Mouse (Mus musculus) mesoderm, embryonic 11.5 days (tissue): ENCODE results near the gene Acin1.
"Not testable (repeated sequence)": the region's sequence is repeated elsewhere in the genome, so short reads cannot be mapped to it uniquely, and the experiment has no call there.

ENCODE experiments used
- DNase-seq: peaks from one replicate; pipeline ENCODE4 v3.0.0-alpha.2; 2012; ENCODE audit warnings: low read depth, low spot score

Gene Acin1

DNA sequence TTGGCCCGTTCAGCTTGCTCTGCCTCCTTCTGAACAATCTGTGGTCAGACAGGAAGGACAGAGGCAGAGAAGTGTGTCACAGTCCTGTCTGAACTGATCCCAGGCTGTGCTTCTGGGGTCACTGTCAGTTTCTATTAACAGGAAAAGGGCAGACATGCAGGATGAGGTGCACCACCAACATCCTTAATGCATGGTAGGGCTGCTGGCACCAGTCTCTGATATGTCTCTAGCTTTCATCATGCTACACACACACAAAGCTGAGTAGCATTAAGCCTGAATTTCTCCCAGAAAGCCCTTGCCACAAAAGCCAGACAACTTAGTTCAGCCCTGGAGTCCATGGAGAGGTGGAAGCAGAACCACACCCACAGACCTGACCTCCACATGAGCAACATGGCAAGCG is 43.7 kb downstream of the Acin1 start:
- no peak for DNase-seq

DNA sequence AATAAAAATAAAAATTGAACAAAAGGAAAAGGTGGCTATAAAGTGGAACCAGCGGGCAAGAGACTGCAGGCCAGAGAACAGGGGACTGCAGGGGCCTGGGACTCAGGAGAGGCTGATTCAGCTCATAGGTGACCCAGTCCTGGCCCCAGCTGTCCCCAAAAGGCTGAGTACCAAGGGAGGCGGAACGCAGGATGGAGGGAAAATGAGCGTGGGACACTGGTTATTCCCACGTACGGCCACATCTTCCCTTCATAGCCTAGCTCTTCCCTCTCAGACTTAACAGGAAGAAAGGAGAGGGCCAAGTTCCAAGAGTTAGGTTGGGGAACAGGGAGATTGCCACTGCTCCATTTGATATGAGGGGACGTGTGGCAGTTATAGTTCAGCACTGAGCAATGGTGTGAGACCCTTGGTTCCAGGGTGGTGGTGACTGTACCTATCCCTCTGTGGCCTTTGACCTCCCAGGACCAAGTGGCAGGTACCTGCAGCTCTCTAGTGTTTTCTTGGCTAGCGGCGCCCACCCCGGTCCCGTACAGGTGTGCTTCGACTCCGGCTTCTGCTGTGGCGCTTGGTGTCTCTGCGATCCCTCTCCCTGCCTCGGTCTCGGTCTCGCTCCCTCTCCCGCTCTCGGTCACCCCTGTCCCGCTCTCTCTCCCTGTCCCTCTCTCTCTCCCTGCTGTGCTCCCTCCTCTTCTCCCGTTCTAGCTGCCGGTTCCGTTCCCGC is 44.3 kb downstream of the Acin1 start:
- DNase-seq = no peak

DNA sequence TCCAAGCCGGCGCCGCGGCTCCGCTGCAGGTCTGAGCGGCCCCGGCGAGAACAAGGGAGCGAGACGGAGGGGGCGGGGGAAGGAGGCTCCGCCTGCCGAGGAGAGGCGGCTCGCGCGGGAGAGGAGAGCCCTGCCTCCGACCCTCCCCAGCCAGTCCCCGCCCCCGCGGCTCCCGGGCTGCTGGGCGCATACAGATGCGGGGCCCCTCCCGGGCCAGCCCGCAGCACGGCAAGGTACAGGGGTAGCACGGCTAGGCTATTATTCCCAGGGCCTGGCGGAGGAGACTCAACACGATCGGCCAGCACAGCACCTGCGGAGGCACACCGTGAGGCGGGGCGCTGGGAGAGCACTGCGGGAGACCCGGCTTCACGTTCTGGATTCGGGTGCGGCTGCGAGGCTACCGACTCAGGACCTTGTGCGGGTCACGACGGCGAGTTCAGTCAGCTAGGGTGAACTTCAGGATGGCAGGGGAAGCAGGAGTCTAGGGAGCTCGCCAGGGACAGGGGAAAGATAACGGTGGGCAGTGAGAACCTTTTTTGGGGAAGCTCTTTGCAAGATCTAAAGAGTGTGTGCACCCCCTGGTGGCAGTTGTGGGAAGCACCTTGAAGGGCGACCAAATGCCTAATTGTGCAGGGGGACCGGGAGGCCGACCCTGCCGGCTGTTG is 45.3 kb downstream of the Acin1 start, which contains the start of gene Cdh24:
Gene Cdh24, minus strand, starts transcription at position 60 of the 665 bp plus-strand sequence.
- peak; percentile 91 for DNase-seq

DNA sequence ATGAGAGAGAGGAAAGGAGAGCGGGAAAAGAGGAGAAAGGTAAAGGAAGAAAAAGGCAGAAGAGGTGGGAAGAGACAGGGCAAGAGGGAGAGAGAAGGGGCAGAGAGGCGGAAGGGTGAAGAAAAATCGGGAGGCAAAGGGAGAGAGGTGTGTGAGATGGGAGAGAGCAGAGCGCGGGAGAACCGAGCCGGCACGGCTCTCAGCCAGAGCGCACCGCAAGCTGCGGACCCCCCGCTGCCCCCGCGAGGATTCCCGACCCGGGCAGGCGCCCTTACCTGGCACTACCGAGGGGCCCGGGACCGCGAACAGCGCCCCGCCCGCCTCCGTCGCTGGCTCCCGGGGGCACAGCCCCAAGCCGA is 45.8 kb downstream of the Acin1 start, which contains the start of gene Gm17606:
Gene Gm17606, plus strand, starts transcription at position 7 of the 359 bp plus-strand sequence.
- DNase-seq = no peak

DNA sequence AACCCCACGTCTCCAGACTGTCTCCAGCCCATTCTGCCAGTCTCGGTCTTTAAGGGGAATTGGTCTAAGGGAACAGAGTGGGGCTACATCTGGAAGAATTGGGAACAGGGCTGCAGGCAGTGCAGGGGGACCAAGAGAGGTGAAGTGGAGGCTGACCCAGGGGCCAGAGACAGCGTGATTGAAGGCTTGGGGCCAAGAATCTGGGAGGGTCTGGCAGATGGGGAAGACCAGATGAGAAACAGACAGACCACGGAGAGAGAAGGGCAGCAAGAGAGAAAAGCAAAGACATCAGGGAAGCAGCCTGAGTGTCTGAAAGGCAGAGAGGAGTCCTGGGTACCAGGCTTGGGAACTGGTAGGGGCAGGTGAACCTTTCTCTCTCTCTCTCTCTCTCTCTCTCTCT is 46.6 kb downstream of the Acin1 start:
- DNase-seq = no peak

DNA sequence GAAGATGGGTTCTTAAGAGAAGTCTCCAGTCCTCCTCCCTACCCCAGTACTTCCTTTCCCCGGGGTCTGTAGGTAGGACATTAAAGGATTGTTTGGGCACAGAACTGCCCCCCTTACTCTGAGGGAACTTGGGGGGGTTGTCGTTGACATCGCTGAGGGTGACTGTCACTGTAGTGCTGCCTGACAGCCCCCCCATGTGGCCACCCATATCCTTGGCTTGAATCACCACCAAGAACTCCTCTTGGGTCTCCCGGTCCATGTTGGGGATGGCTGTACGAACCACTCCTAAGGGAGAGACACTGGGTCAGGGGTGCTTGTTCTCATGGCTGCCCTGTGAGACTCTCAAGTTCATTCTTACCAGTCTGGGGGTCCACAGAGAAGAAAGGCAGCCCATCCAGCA is 48.5 kb downstream of the Acin1 start:
- no peak for DNase-seq

DNA sequence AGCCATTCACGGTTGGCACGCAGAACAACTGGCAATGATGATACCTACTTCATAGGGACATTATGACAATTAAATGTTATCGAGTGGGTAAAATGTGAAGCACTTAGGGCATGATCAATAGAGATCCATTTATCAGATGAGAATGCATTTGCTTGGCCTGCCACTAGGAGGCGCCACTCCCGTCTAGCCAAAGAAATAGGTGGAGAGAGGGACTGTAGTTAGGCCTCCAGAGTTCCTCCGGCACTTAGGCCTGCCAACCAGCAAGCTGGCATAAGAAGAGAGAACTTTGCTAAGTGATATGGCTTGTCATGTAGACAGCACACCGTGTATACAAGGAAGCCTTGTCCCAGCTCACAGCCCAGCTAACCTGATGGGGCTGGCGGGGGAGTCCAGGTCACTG is 49.8 kb downstream of the Acin1 start:
- no peak for DNase-seq

DNA sequence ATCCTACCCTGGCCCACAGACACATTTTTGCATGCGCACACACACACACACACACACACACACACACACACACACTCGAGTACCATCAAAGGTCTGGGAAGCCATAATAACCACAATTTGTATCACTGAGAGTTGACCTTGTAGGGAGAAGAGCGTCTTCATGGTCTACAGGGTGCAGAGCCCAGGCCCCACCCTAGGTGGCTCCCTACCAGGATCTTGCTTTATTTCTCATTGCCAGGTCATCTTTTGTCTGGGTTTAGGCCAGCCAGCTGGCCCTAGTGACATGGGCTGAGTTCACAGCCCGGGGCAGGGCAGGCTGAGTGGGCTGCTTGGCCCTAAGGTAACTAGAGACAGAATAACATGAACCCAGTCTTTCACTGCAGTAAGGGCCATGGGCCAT is 52.5 kb downstream of the Acin1 start:
- DNase-seq = no peak

DNA sequence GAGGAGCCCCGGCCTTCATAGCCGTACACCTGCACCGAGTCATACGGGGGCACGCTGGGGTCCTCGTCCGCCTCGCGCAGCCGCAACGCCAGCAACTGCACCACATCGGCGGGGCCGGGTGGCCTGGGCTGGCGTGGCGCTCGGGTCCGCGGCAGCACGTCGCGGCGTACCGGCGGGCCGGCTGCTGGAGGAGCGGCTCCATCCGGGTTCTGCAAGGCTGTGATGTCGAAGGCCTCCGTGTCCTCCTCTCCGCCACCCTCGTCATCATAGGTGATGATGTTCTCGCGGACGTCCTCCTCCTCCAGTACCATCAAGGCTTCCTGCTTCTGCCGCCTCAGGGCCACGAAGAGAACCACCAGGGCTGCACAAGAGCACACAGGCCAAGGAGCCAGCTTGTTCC is 54.5 kb downstream of the Acin1 start:
- DNase-seq = no peak

DNA sequence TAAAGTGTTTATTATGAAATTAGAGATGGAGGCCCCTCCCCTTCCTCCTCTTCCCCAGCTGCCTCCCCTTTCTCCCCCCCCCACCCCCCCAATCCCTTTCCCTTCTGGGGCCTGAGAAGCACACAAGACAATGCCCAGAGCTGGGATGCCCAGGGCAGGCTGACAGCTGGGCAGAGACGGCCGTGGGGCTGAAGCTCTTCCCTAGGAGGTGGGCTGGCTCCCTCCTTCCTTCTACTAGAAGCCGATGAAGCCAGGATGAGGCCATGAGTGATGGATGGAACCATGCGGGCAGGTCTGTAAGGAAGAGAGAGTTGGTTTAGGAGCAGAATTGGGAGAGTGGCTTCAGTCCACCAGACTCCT is 55.5 kb downstream of the Acin1 start:
- DNase-seq = no peak

DNA sequence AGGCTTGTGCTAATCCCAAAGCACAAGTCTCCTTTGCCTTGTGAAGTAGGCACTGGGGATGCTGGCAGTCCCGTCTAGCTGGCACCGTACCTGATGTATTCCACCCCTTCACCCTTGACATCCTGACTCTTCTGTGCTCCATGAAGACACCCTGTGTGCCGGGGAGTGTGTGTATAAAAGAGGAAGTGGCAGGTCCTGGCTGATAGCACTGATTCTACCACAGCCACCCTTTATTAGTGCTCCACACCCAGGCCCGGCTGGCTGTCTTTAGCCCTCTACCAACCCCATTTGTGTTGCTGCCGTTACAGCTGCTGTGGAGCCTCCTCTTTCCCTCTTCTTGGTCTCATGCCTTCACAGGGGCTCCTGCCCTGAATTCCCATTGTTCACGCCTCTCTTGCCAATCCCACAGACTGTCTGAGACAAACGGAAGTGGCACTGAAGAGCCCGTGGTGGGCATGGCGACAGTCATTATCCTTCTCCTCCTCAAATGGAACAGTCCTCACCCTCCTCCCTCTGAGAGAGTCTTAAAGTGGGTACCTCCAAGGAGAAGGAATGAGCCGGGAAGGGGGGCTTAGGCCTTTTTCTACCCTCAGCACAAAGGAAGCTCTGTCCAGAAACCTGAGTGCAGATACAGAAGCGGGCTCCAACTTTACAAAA is 56.0 kb downstream of the Acin1 start:
- DNase-seq = no peak

DNA sequence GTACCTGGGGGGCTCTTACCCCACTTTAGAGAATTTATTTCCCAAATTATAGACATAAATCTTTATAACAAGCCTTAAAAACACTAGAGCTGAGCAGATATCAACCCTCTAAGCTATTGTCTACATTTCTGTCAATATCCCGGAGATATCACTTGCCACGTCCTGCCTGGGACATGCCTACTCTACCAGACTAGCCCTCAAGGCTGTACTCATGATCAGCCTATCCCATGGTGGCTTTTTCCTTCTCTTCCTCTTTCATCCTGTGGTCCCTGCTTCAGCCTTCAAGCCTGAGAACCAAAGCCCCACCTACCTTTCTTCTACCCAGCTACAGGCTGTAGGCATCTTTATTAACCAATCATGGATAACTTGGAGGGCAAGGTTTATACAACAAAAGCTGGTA is 56.9 kb downstream of the Acin1 start:
- DNase-seq = no peak

DNA sequence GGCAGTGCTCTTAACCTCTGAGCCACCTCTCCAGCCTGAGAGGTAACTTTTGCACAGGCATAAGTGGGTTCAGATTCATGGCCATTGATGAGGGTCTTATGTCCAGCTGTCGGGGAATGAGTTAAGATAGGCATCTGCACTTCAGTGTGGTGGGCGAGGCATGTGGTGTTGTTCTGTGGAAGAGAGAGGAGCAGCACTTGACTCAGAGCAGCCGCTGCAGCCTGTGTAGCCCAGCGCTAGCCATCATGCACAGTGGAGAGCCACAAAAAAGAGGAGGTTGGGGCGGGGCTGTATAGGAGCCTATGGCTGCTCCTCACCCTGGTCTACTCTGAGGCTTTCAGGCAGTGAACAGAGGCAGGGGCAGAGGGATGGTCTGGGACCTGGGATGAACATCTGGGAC is 58.6 kb downstream of the Acin1 start:
- no peak for DNase-seq

DNA sequence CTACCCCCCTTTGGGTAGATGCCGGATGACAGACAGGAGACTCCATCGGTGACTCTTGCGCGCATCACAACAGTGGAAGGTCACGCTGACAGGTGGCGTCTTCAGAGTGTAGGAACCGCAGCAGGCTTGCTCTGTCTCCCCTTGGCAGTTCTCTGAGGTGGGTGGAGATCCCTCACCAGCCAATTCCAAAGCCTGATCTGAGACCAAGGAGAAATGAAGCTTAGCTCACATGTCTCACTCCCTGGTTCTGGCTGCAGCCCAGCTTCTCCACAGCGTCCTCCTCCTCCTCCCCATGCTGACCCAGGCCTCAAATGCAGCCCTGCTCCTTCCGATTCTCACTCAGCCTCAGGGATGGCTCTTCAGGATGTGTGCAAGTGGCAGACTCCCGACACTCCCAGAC is 61.8 kb downstream of the Acin1 start:
- no peak for DNase-seq

DNA sequence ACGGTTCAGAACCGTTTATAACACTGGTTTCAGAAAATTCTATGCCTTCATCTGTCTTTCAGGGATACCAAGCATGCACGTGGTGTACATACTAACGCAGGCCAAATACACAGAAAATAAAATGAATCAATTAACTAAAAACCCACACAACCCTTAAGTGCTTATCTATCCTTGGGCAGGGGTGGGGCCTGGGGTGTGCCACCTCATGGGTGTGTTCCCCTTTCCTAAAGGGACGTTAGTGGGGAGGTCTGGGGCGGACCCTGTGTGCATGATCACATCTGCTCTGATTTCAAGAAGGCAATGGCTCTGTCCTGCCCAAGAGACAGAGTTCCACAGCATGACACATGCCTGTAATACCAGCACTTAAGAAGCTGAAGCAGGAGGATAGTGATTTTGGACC is 63.4 kb downstream of the Acin1 start:
- DNase-seq = no peak

DNA sequence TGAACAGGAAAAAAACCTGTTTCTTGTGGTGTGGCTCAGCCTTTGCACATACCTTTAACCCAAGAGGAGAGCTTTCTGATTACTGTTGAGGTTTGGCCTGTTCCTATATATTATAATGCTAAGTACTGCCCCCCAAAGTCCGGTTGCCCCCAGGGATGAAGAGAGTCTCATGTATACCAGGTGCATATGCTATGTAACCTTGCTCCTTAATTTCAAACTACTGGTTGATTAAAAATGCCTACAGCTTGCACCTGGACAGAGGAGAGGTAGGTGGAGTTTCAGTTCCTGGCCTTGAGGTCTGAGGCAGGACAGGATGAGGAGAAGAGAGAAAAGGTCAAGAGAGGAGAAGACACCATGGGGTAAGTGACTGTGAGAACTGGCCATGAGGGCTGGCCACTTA is 65.6 kb downstream of the Acin1 start, which contains the start of gene Psmb11:
Gene Psmb11, plus strand, starts transcription at position 301 of the 400 bp plus-strand sequence.
- DNase-seq = no peak

DNA sequence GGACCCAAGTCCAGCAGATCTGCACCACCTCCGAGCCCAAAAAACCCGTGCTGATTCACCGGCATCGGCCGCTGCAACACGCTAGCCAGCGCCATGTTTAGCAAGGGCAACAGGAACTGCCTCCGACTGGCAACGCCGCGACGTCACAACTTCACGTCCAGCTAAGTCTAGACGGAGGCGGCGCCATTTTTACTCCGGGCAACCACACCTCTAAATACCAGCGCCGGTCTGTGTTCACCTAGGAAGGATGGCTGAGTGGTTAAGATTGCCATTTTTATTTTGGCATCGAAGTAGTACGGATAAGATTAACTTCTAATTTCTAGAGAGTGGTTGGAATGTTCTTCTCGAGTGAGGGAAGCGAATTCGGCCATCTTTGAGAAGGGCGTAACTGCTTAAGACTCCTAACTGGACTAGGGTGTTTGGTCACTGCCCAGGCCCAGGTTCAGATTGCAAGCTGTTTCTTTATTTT is 68.8 kb downstream of the Acin1 start, which contains the start of gene Psmb5:
Gene Psmb5, minus strand, starts transcription at position 126 of the 469 bp plus-strand sequence.
- peak; percentile 92 for DNase-seq

DNA sequence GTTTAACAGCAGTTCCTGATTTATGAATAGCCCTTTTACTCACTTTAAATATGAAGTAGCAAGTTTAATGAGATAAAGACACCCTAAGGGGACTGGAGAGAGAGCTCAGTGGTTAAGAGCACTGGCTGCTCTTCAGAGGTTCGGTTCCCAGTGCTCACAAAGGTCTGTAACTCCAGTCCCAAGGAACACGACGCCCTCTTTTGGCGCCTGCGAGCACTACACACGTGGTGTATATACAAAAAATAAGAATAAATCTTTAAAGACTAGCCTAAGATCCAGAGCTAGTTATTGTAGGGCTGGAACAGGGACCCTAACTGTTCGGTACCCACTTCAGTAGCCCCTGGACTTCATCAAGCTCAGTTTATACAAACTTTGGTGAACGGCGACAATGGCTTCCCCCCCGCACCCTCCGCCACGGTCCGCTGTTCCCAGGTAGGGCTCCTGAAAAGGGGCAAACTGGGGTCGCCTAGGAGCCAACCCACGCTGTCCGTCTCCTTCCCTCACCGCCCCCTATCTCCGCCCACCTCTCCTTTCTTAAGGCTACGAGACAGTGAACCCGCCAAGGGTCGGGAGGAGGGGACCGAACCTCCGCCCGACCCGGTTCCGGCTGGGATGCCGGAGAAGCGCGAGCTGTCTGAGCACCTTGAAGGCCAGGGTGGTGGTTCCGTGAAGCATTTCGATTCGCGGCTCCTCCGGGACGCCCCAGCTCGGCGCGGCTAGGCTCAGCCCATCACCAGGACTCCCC is 69.4 kb downstream of the Acin1 start:
- no peak for DNase-seq

DNA sequence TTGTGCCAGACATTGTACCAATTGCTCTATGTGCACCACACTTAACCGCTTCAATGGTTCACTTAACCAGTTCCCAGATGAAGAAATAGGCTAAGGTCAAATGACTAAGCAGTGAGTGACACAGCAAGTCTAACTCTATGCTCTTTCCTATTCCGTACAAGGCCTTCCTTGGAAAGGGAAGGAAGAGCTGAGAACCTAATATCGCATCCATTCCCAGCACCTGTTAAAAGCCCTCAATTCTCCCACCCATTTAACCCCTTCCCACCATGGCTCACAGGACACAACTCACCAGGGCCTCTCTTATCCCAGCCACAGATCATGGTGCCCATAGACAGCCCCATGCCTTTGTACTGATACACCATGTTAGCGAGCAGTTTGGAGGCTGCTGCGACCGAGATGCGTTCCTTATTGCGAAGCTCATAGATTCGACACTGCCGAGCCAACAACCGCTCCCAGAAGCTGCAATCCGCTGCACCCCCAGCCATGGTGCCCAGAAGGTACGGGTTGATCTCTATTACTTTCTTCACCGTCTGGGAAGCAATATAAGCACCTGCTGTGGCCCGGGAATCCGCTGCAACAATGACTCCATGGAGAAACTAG is 70.4 kb downstream of the Acin1 start:
- no peak for DNase-seq

DNA sequence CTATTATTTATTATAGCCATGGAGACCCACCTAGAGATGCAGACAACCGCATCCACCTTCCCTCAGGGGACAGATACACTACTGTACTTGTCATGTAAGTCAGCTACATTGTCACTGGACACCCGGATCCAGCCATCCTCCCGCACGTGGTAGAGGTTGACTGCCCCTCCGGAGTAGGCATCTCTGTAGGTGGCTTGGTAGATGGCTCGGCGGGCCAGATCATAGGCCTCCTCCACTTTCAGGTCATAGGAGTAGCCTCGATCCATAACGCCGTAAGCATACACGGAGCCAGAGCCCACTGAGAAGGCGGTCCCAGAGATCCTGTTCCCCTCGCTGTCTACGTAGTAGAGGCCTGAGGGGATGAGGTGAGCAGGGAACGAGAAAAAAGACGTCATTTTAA is 72.6 kb downstream of the Acin1 start:
- not testable (repeated sequence) for DNase-seq

DNA sequence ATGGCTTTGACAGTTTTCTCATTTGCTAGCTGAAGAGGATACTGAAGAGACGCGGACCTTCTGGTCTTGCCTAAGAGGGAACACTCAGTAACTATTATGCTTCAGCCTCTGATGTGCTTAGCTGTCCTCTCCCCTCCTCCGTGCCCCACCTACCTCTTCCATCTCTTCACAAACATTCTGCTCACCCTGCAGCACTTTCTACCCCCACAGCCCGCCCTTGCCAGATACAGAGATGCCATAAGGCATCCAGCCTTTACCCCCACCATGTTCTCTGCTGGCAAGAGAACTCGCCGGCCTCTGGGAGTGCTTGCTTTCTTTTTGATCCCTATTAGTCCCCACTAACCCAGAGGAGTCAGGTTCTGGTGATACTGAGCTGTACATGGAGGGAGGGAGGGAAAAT is 76.1 kb downstream of the Acin1 start:
- DNase-seq = no peak

DNA sequence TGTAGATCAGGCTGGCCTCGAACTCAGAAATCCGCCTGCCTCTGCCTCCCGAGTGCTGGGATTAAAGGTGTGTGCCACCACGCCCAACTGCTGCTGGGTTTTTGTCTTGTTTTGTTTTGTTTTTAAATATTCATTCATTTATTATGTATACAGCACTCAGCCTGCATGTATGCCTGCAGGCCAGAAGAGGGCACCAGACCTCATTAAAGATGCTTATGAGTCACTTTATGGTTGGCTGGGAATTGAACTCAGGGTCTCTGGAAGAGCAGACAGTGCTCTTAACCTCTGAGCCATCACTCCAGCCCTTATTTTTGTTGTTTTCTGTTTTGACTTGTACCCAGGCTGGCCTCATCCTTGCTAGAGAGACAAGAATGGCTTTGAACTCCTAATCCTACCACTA is 76.8 kb downstream of the Acin1 start:
- DNase-seq = peak; percentile 48
